Mouse (Mus musculus) naive thymus-derived CD4-positive, alpha-beta T cell, adult 2 months (primary cell): ENCODE results near the gene Pabpc4.

Experiments
- DNase-seq: peaks from one replicate; pipeline ENCODE4 v3.0.0-alpha.2; 2011; ENCODE audit warnings: low read depth

The Pabpc4 gene

DNA sequence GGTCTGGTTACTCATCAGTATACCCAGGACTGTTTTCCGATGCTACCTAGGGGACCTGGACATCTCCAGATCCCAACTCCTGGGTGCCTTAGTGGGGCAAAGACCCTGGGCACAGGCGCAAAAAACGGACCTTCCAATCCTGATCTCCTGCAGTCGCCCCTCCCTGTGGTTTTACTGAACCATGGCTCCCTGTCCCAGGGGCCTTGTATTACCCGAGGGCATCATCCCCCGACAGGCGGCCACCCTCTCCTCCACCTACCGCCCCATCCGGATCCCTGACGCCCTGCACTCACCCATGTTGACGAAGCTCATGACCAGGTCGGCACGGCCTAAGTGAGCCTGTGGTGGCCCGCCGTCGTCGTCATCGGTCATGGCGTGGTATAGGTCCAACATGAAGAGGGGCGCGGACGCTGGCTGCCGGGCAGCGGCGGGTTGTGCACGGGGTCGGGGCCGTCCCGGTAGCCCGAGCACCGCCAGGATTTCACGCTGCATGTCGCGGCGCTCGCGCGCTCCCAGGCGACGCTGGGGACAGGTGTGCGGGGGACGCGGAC lies 80.0 kb downstream of the Pabpc4 start:
- DNase-seq: peak; percentile 24

DNA sequence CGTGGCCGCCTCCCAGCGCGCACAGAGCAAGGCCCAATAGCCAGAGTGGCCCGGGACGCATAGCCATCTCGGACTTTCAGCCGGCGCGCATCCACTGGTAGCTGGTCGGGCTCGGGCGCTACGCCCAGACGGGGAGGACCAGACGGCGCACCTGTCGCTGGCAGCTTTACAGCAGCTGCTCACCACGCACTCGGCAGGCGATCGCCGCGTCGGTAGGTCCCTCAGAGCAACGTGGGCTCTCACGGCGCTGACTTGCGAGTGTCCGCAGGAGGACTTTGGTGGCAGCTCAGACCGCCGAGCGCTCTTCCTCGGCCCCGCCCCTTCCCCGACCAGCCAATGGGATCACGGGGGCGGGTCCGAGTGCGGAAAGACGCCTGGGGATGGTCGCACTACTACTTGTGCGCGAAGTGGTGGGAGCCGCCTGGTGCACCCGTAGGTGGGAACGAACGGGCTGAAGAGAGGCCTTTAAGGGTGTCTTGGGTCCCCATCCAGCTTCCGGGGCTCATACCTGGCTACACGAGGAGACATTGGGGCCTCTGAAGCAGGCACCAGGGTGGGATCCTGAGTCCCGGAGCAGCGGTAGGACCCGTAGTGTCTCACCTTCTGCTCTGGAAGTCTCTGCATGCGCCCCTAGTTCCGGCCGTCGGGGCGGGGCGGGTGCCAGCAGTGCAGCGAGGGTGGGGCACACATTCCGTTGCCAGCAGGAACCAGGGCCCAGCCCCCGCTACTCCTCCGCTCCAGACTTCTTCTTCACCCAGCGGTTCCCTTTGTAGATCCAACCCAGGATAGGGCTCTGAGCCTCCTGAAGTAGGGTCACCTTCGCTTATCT lies 80.7 kb downstream of the Pabpc4 start, which contains the start of gene Bmp8a:
Gene Bmp8a (minus strand): TSS at position 611 of the 829 bp plus-strand sequence.
- peak; percentile 59 for DNase-seq

DNA sequence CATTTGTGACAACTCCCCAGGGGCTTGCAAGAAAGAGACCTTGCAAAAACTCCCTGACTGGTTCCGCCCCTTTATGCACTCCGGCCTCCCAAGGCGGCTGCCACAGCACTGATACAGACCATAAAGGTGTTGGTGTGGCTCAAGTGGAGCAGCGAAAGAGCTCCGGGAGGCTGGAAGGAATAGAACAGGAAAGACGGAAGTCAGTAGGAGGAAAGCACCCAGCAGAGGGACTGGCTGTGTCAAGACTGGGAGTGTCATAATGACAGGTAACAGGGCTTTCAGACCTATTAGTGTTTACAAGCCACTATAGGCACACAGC lies 81.3 kb downstream of the Pabpc4 start:
- no peak for DNase-seq
